Mouse (Mus musculus) lung, postnatal 0 days (tissue): ENCODE measurements around the gene Catip.

Experiments used
- CTCF ChIP-seq: IDR thresholded peaks from 2 replicates; pipeline ENCODE4 v1.5.1; 2016; ENCODE audit warnings: antibody characterized with exemption, mild to moderate bottlenecking
- EP300 ChIP-seq: IDR thresholded peaks from 2 replicates; pipeline ENCODE4 v1.6.1; 2016; ENCODE audit warnings: antibody characterized with exemption, mild to moderate bottlenecking, control low read depth

DNA sequence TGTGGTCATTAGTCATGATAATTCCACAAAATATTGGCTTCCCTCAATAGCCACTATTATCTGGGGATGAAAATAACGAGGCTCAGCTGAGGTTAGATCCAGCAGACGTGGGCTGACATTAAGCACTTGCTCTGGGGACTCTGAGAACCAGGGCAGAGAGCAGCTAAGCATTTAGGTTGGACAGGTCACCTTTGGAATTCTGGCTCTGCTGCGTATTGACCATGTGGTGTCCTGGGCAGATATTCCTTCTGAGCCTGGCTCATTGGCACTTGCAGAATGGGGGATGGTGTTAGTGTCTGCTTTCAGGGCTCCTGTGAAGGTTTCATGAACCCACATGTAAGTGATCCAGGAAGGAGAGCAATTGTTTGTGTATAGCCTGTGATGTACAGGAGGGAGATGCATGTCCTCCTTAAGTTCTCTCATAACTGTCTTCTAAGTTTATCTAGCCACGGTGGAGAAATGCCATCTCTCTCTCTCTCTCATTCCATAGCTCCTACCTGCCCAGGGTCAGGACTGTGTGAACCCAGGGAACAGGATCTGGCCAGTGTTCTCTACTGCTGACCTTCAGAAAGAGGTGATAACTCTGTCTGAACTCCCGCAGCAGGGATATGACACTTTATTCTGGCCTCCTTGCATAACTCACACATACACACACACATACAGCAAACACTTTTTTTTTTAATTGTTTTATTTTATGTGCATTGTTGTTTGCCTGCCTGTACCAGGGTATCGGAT, 26.3 kb upstream of the Catip start:
- TF ChIP-seq CTCF (no peak), EP300 (no peak)
